Comparison of ENCODE assay signal across 8 mouse cellular contexts in genomic region chr8:70489576-70489975, GRCm38 (mm10). TPM values are rescaled to one million over a fixed set of nuclear protein-coding genes. Genes with fewer than 3 reads are reported as not detected.
A peak's percentile ranks its signal among the peaks of the same experiment; 100 is the strongest.
DNase-seq lines count a peak whose midpoint lies in the region; ATAC-seq and TF ChIP-seq lines count a peak whose summit lies in the region.

No protein-coding gene starts in this region.

- no peaks in the 10 kb centered on the region for H3K36me3 ChIP-seq in embryonic facial prominence, embryonic 14.5 days (ENCODE audit: control insufficient read depth, insufficient read depth, low read length)
- no peaks in the 10 kb centered on the region for H3K36me3 ChIP-seq in intestine, embryonic 15.5 days
- H3K36me3 ChIP-seq in midbrain, embryonic 16.5 days (ENCODE audit: control insufficient read depth, insufficient read depth, low read length): 0 out of 2 replicates have a peak, but pooled peaks cover 2% of the 10 kb centered on the region

- TF ChIP-seq CTCF in left cerebral cortex, adult 2 months (IDR thresholded peaks at IDR 0.05): no peak

- H3K4me1 ChIP-seq in embryonic facial prominence, embryonic 14.5 days (ENCODE audit: control insufficient read depth, insufficient read depth, low read length): peaks cover 50% of the 10 kb centered on the region
- peaks cover 52% of the 10 kb centered on the region for H3K4me1 ChIP-seq in intestine, embryonic 15.5 days (replicated peaks)
- peaks cover 46% of the 10 kb centered on the region for H3K4me1 ChIP-seq in midbrain, embryonic 16.5 days (ENCODE audit: control insufficient read depth, insufficient read depth, low read length)

- H3K4me2 ChIP-seq in embryonic facial prominence, embryonic 14.5 days (ENCODE audit: low read depth, low read length): peak overlapping the region; percentile 69
- H3K4me2 ChIP-seq in intestine, embryonic 15.5 days (replicated peaks): peak overlapping the region; percentile 60
- peak overlapping the region; percentile 20; the same call in 1 of the 2 replicates for H3K4me2 ChIP-seq in midbrain, embryonic 16.5 days (ENCODE audit: low read length)

- no peak overlapping the region for H3K27ac ChIP-seq in left cerebral cortex, adult 2 months
- no peak overlapping the region for H3K27ac ChIP-seq in embryonic facial prominence, embryonic 14.5 days (replicated peaks; ENCODE audit: low read depth, low read length)
- no peak overlapping the region for H3K27ac ChIP-seq in intestine, embryonic 15.5 days
- H3K27ac ChIP-seq in midbrain, embryonic 16.5 days (ENCODE audit: low read length): no peak overlapping the region

- peak overlapping the region; percentile 52 for H3K9ac ChIP-seq in embryonic facial prominence, embryonic 14.5 days (ENCODE audit: low read depth, low read length)
- no peak overlapping the region for H3K9ac ChIP-seq in intestine, embryonic 15.5 days
- 0 out of 2 replicates have a peak overlapping the region, but pooled peaks have one; percentile 11 for H3K9ac ChIP-seq in midbrain, embryonic 16.5 days (ENCODE audit: low read depth, low read length)

- no peaks in the 10 kb centered on the region for H3K9me3 ChIP-seq in embryonic facial prominence, embryonic 14.5 days (ENCODE audit: control insufficient read depth, low read length)
- H3K9me3 ChIP-seq in intestine, embryonic 15.5 days: no peaks in the 10 kb centered on the region
- H3K9me3 ChIP-seq in midbrain, embryonic 16.5 days (replicated peaks; ENCODE audit: control insufficient read depth, low read length, poor library complexity, severe bottlenecking): no peaks in the 10 kb centered on the region

- intact Hi-C loops in left cerebral cortex, adult 2 months (cut with DNase I): no loop called here
- intact Hi-C loops in left cerebral cortex, postnatal 4 days (cut with DNase I): no loop called here

- no peak for ATAC-seq in embryonic facial prominence, embryonic 14.5 days (ENCODE audit: low read depth)
- ATAC-seq in intestine, embryonic 15.5 days: no peak
- ATAC-seq in midbrain, embryonic 16.5 days: no peak
- ATAC-seq in inflammation-experienced regulatory T-cells, adult 6 months: no peak

- peaks cover 88% of the 10 kb centered on the region for H3K27me3 ChIP-seq in embryonic facial prominence, embryonic 14.5 days (replicated peaks; ENCODE audit: control insufficient read depth, insufficient read depth, low read length)
- peaks cover 97% of the 10 kb centered on the region for H3K27me3 ChIP-seq in intestine, embryonic 15.5 days (replicated peaks)
- peaks cover 63% of the 10 kb centered on the region for H3K27me3 ChIP-seq in midbrain, embryonic 16.5 days (ENCODE audit: control insufficient read depth, insufficient read depth, low read depth, low read length)

- H3K4me3 ChIP-seq in left cerebral cortex, adult 2 months: 0 out of 2 replicates have a peak overlapping the region, but pooled peaks have one; percentile 14
- peak overlapping the region; percentile 33 for H3K4me3 ChIP-seq in embryonic facial prominence, embryonic 14.5 days (ENCODE audit: low read depth, low read length)
- H3K4me3 ChIP-seq in intestine, embryonic 15.5 days (replicated peaks): peak overlapping the region; percentile 30
- peak overlapping the region; percentile 17 for H3K4me3 ChIP-seq in midbrain, embryonic 16.5 days (ENCODE audit: low read depth, low read length)

- WGBS in embryonic facial prominence, embryonic 14.5 days: 2% methylated on average over 9 of the region's 41 CpGs
- WGBS in intestine, embryonic 15.5 days: 1% methylated on average over 30 of the region's 41 CpGs
- under 1% methylated on average over 22 of the region's 41 CpGs for WGBS in midbrain, embryonic 16.5 days

- no peak for DNase-seq in left cerebral cortex, adult 2 months (ENCODE audit: extremely low spot score in 1 of 2, low spot score in 2 of 2)
- no peak for DNase-seq in left cerebral cortex, postnatal 4 days
- no peak for DNase-seq in embryonic facial prominence, embryonic 14.5 days (ENCODE audit: low spot score)
- DNase-seq in spleen, postnatal 36 days (ENCODE audit: low spot score in 2 of 2): no peak
- DNase-seq in layer of hippocampus, postnatal 25 days (ENCODE audit: extremely low spot score in 1 of 2, low spot score in 1 of 2): no peak

RNA-seq across cellular contexts. Expression of gene Tmem59l, which starts 2.4 kb away (rescaled TPM):
- 100 to 1,000 TPM; 295 to 302 TPM for total RNA-seq in left cerebral cortex, adult 2 months (2021)
- 10 to 100 TPM; 65.7 to 80.3 TPM for total RNA-seq in left cerebral cortex, postnatal 4 days (2021)
- polyA plus RNA-seq in embryonic facial prominence, embryonic 14.5 days (2014; fragmentation: Nextera tagmentation; extraction: Ambion mirVana): 10.2 and 14.5 TPM in 2 replicates
- 3.2 and 4.2 TPM in 2 replicates for polyA plus RNA-seq in intestine, embryonic 15.5 days (2015; fragmentation: Nextera tagmentation; extraction: Ambion mirVana)
- polyA plus RNA-seq in midbrain, embryonic 16.5 days (2015; fragmentation: Nextera tagmentation; extraction: Ambion mirVana): 121 and 151 TPM in 2 replicates
- under 1 TPM in 1 of 3 experiments, not detected in 2; 0.47 TPM for polyA plus RNA-seq in inflammation-experienced regulatory T-cells, adult 6 months (2017; shearing (Covaris generic))
- total RNA-seq in layer of hippocampus, postnatal 25 days (2021): 100 to 1,000 TPM; 318 to 351 TPM

RNA-seq across cellular contexts. Expression of gene Crlf1, which starts 3.4 kb away (rescaled TPM):
- 1 to 10 TPM; 2.6 to 3.0 TPM for total RNA-seq in left cerebral cortex, adult 2 months (2021)
- 10 to 100 TPM; 22.3 to 32.3 TPM for total RNA-seq in left cerebral cortex, postnatal 4 days (2021)
- 67.3 and 68.1 TPM in 2 replicates for polyA plus RNA-seq in embryonic facial prominence, embryonic 14.5 days (2014; fragmentation: Nextera tagmentation; extraction: Ambion mirVana)
- polyA plus RNA-seq in intestine, embryonic 15.5 days (2015; fragmentation: Nextera tagmentation; extraction: Ambion mirVana): 0.95 and 1.2 TPM in 2 replicates
- 3.6 and 6.3 TPM in 2 replicates for polyA plus RNA-seq in midbrain, embryonic 16.5 days (2015; fragmentation: Nextera tagmentation; extraction: Ambion mirVana)
- polyA plus RNA-seq in inflammation-experienced regulatory T-cells, adult 6 months (2017; shearing (Covaris generic)): not detected
- total RNA-seq in layer of hippocampus, postnatal 25 days (2021): 10 to 100 TPM; 45.2 to 49.5 TPM

RNA-seq across cellular contexts. Expression of gene Klhl26, which starts 12.8 kb away (rescaled TPM):
- 10 to 100 TPM; 43.7 to 44.4 TPM for total RNA-seq in left cerebral cortex, adult 2 months (2021)
- total RNA-seq in left cerebral cortex, postnatal 4 days (2021): 10 to 100 TPM; 26.3 to 28.7 TPM
- polyA plus RNA-seq in embryonic facial prominence, embryonic 14.5 days (2014; fragmentation: Nextera tagmentation; extraction: Ambion mirVana): 18.7 and 21.5 TPM in 2 replicates
- 18.7 and 20.8 TPM in 2 replicates for polyA plus RNA-seq in intestine, embryonic 15.5 days (2015; fragmentation: Nextera tagmentation; extraction: Ambion mirVana)
- 31.0 and 32.4 TPM in 2 replicates for polyA plus RNA-seq in midbrain, embryonic 16.5 days (2015; fragmentation: Nextera tagmentation; extraction: Ambion mirVana)
- polyA plus RNA-seq in inflammation-experienced regulatory T-cells, adult 6 months (2017; shearing (Covaris generic)): 10 to 100 TPM in 1 of 3 experiments, 1 to 10 TPM in 2; 6.5 to 10.4 (median 8.8) TPM
- 10 to 100 TPM; 54.1 to 60.7 TPM for total RNA-seq in layer of hippocampus, postnatal 25 days (2021)

RNA-seq across cellular contexts. Expression of gene Rex1bd, which starts 17.0 kb away (rescaled TPM):
- 100 to 1,000 TPM; 108 to 110 TPM for total RNA-seq in left cerebral cortex, adult 2 months (2021)
- 100 to 1,000 TPM; 109 to 116 TPM for total RNA-seq in left cerebral cortex, postnatal 4 days (2021)
- polyA plus RNA-seq in embryonic facial prominence, embryonic 14.5 days (2014; fragmentation: Nextera tagmentation; extraction: Ambion mirVana): 144 and 148 TPM in 2 replicates
- polyA plus RNA-seq in intestine, embryonic 15.5 days (2015; fragmentation: Nextera tagmentation; extraction: Ambion mirVana): 121 and 132 TPM in 2 replicates
- 163 and 185 TPM in 2 replicates for polyA plus RNA-seq in midbrain, embryonic 16.5 days (2015; fragmentation: Nextera tagmentation; extraction: Ambion mirVana)
- 10 to 100 TPM; 67.7 to 85.1 (median 84.4) TPM for polyA plus RNA-seq in inflammation-experienced regulatory T-cells, adult 6 months (2017; shearing (Covaris generic))
- 100 to 1,000 TPM in 1 of 2 experiments, 10 to 100 TPM in 1; 91.1 to 101 TPM for total RNA-seq in layer of hippocampus, postnatal 25 days (2021)

RNA-seq across cellular contexts. Expression of gene Uba52, which starts 21.0 kb away (rescaled TPM):
- total RNA-seq in left cerebral cortex, adult 2 months (2021): 100 to 1,000 TPM; 788 to 861 TPM
- 1,000 to 10,000 TPM; 1,115 to 1,131 TPM for total RNA-seq in left cerebral cortex, postnatal 4 days (2021)
- polyA plus RNA-seq in embryonic facial prominence, embryonic 14.5 days (2014; fragmentation: Nextera tagmentation; extraction: Ambion mirVana): 991 and 1,091 TPM in 2 replicates
- polyA plus RNA-seq in intestine, embryonic 15.5 days (2015; fragmentation: Nextera tagmentation; extraction: Ambion mirVana): 957 and 992 TPM in 2 replicates
- polyA plus RNA-seq in midbrain, embryonic 16.5 days (2015; fragmentation: Nextera tagmentation; extraction: Ambion mirVana): 584 and 621 TPM in 2 replicates
- 1,000 to 10,000 TPM; 2,608 to 4,221 (median 3,776) TPM for polyA plus RNA-seq in inflammation-experienced regulatory T-cells, adult 6 months (2017; shearing (Covaris generic))
- total RNA-seq in layer of hippocampus, postnatal 25 days (2021): 1,000 to 10,000 TPM; 1,005 to 1,128 TPM
